Mouse (Mus musculus): ENCODE measurements around the gene Lgalsl. TPM values are rescaled to one million over a fixed set of nuclear protein-coding genes. Genes with fewer than 3 reads are reported as not detected.

The Lgalsl gene
- total RNA-seq, 2 experiments from 2014 or later, result 59.2 to 59.6 TPM

GRCm38 (mm10) chr11:20829993-20830685 lies 717 bp downstream of the Lgalsl start:
- no peak for DNase-seq
- intact Hi-C loops (cut with DNase I; ENCODE audit: low total_unique reads), result no loop called here

GRCm38 (mm10) chr11:20829056-20829686 lies 1.7 kb downstream of the Lgalsl start:
- intact Hi-C loops (cut with DNase I; ENCODE audit: low total_unique reads), result no loop called here
- DNase-seq, result no peak

- no peak for DNase-seq
Measured at GRCm38 (mm10) chr11:20823961-20824360, 6.9 kb downstream of the Lgalsl start.

GRCm38 (mm10) chr11:20823301-20823700 lies 7.6 kb downstream of the Lgalsl start:
- intact Hi-C loops (cut with DNase I; ENCODE audit: low total_unique reads), result no loop called here
- no peak for DNase-seq

More at GRCm38 (mm10) chr11:20823961-20824360, 6.9 kb downstream of the Lgalsl start:
- intact Hi-C loops (cut with DNase I; ENCODE audit: low total_unique reads), result no loop called here

DNA sequence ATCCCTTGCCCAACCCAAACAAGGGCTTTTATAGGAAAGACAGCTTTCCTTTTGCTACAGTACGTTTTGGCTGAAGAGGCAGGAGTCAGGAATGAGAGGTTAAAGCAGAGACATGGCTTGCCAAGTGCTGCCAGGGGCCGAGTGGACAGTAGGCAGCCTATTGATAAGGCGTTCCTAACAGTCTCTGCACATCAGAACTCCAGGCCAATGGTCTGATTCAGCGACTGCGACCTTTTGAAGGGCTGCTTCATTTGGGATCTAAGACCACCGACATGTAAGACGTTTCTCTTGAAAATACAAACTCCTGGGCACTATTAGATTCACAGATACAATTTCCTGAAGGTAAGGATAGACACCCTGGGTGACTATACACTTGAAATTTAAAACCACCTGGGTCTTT lies 9.5 kb downstream of the Lgalsl start:
- no peak for DNase-seq
- intact Hi-C loops (cut with DNase I; ENCODE audit: low total_unique reads), result no loop called here

GRCm38 (mm10) chr11:20813901-20814523 lies 16.8 kb downstream of the Lgalsl start:
- DNase-seq, result no peak

DNA sequence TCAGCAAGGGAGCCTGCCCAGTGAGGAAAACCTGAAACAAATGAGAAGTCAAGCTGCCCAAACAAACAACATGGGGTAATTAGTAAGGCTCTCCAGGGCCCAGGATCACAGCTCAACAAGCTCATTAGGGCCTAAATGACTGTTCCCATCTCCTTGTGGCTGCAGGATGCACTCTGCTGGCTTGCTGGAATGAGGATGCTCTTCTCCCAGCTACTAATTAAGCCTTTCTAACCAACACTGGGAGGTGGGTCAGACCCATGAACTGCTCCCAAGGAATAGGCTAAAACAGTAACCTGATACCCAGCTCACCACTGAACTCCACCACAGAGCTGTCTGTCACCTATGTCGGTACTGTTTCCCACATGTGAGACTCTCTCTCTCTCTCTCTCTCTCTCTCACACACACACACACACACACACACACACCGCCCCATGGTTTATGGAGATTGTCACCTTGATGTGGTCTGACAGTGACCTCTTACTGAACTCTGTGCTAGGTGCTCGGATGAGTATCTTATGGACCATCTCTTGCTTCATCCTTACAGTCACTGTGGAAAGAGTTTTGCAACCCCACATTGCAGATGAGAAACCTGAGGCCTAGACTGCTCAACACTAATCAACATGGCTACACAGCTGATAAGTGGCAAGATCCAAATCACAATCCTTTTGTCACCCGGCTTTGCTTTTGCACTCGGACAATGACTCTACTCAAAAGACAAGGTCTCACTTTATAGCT lies 18.5 kb downstream of the Lgalsl start:
- intact Hi-C loops (cut with DNase I; ENCODE audit: low total_unique reads), result no loop called here
- DNase-seq, result no peak

More at GRCm38 (mm10) chr11:20813901-20814523, 16.8 kb downstream of the Lgalsl start:
- intact Hi-C loops (cut with DNase I; ENCODE audit: low total_unique reads), result no loop called here

GRCm38 (mm10) chr11:20806659-20807058 lies 24.2 kb downstream of the Lgalsl start:
- intact Hi-C loops (cut with DNase I; ENCODE audit: low total_unique reads), result no loop called here
- no peak for DNase-seq

DNA sequence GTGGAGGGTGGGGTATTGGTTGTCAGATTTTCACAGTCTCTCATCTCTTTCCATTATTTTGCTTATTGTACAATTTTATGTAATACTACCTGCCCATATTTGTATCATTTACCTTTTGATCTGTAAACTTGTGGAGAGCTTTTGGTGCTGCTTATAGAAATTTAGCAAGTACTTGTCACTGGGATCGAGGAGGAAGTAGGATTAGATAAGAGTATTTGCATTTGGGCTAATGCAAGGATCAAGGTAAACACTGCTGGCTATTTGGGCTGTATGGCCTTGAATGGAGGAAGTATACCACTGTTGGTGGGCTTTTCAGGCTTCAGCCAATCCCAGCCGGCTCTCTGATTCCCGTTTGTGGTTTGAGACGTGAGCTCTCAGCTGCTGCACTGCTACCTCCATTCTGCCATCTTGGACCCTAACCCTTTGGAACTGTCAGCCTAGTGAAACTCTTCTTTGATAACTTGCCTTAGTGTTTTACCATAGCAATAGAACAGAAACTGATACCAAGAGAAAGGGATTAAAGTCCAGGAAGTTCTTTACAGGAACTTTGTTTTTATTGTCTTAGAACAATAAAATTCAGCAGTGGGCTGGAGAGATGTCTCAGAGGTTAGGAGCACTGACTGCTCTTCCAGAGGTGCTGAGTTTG lies 25.1 kb downstream of the Lgalsl start:
- intact Hi-C loops (cut with DNase I; ENCODE audit: low total_unique reads), result no loop called here
- no peak for DNase-seq

GRCm38 (mm10) chr11:20804416-20804815 lies 26.4 kb downstream of the Lgalsl start:
- DNase-seq, result no peak
- intact Hi-C loops (cut with DNase I; ENCODE audit: low total_unique reads), result no loop called here

GRCm38 (mm10) chr11:20800277-20801092 lies 30.4 kb downstream of the Lgalsl start:
- no peak for DNase-seq
- intact Hi-C loops (cut with DNase I; ENCODE audit: low total_unique reads), result no loop called here

GRCm38 (mm10) chr11:20797841-20798240 lies 33.0 kb downstream of the Lgalsl start:
- DNase-seq, result no peak
- intact Hi-C loops (cut with DNase I; ENCODE audit: low total_unique reads), result loop anchor here (5.0 kb wide), 1 partner anchor 379 kb away; no protein-coding TSS in a partner anchor

GRCm38 (mm10) chr11:20795466-20795865 lies 35.4 kb downstream of the Lgalsl start:
- intact Hi-C loops (cut with DNase I; ENCODE audit: low total_unique reads), result loop anchor here (2.0 to 5.0 kb wide), 2 partner anchors 115 to 382 kb away; no protein-coding TSS in a partner anchor
- DNase-seq, result no peak

GRCm38 (mm10) chr11:20794913-20795254 lies 36.0 kb downstream of the Lgalsl start:
- DNase-seq, result no peak
- intact Hi-C loops (cut with DNase I; ENCODE audit: low total_unique reads), result loop anchor here (2.0 to 5.0 kb wide), 2 partner anchors 116 to 382 kb away; no protein-coding TSS in a partner anchor

GRCm38 (mm10) chr11:20794196-20794912 lies 36.5 kb downstream of the Lgalsl start:
- DNase-seq, result peak; percentile 77
- intact Hi-C loops (cut with DNase I; ENCODE audit: low total_unique reads), result loop anchor here (2.0 kb wide), 1 partner anchor 116 kb away; no protein-coding TSS in a partner anchor

DNA sequence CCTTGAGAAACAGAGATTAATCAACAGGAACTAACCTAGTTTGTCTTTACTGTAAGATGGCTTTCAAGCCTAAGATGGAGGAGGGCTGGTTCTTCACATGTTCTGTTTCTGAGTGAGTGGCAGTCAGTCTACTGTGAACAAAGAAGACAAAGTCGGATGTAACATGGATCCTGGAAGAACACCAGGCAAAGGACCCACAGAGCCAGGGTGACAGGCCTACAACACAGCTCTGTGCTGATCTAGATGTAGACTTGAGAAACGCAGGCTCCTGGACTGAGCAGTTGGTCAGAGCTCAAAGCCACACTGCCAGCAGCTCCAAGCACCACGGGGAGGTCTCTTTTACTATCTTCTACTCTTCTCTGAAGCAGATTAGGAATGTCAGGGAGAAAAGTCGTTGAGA lies 37.2 kb downstream of the Lgalsl start:
- intact Hi-C loops (cut with DNase I; ENCODE audit: low total_unique reads), result loop anchor here (2.0 kb wide), 1 partner anchor 117 kb away; no protein-coding TSS in a partner anchor

DNA sequence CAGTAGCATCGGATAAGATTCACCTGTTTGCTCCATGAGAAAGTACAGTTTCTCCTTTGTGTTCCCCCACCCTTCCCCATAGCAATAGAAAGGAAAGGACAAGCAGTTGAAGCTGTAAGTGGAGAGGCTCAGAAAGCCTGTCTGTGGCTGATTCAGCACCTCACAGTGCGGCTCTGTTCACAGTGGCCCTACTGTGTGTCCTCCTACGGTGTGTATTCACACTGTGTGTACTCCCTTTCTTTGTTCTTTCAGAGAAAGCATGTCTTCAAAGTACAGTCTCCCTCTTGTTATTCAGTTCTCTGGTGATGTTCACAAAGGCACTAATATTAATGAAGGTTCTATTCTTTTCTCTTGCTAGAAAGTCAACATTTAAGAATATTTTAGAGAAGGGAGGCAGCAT lies 38.2 kb downstream of the Lgalsl start:
- no peak for DNase-seq
- intact Hi-C loops (cut with DNase I; ENCODE audit: low total_unique reads), result no loop called here

More for the DNA sequence above, 37.2 kb downstream of the Lgalsl start:
- DNase-seq, result no peak

DNA sequence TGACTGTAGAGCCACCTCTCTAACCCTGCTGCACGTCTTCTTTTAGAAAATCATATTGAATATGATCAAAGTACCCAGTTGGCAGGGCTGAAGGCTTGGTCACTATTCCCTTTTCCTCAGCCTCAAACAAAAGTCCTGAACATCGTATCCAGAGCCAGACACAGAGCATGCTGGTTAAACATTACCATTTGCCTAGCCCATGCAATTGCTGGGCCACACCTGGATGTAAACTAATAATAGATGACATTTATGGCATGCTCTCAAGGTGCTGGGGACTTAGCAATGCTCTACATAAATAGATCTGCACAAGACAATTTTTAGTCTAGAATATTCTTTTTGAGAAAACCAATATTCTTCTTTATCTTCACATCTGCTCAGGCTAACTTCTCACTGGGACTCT lies 39.5 kb downstream of the Lgalsl start:
- DNase-seq, result no peak
- intact Hi-C loops (cut with DNase I; ENCODE audit: low total_unique reads), result no loop called here

Data from gastrocnemius, postnatal 14 days (tissue).